Mouse (Mus musculus): Measurements from ENCODE around the gene Agtrap.
"Not testable (repeated sequence)": the region's sequence is repeated elsewhere in the genome, so short reads cannot be mapped to it uniquely, and the experiment has no call there.

Gene Agtrap

GRCm38 (mm10) chr4:148087907-148088527 is at the start of gene Agtrap:
TSS of gene Agtrap (minus strand) at chr4:148088031.
- peak; percentile 95 for DNase-seq (ENCODE audit: low spot score)

- no peak for DNase-seq (ENCODE audit: low spot score)
Measured at GRCm38 (mm10) chr4:148137503-148137902, 49.7 kb upstream of the Agtrap start.

GRCm38 (mm10) chr4:148134988-148135387 is 47.2 kb upstream of the Agtrap start:
- DNase-seq (ENCODE audit: low spot score): no peak

GRCm38 (mm10) chr4:148131497-148132081 is 43.8 kb upstream of the Agtrap start:
- no peak for DNase-seq (ENCODE audit: low spot score)

GRCm38 (mm10) chr4:148130561-148131413 is 43.0 kb upstream of the Agtrap start, which contains the start of gene Draxin:
TSS of gene Draxin (minus strand) at chr4:148130698.
- DNase-seq (ENCODE audit: low spot score): peak; percentile 43

GRCm38 (mm10) chr4:148130133-148130532 is 42.3 kb upstream of the Agtrap start, which contains the start of gene Mad2l2:
TSS of gene Mad2l2 (plus strand) at chr4:148130384.
- DNase-seq (ENCODE audit: low spot score): no peak

- DNase-seq (ENCODE audit: low spot score): no peak
Measured at GRCm38 (mm10) chr4:148128672-148129071, 40.8 kb upstream of the Agtrap start.

GRCm38 (mm10) chr4:148128241-148128640 is 40.4 kb upstream of the Agtrap start:
- no peak for DNase-seq (ENCODE audit: low spot score)

GRCm38 (mm10) chr4:148122694-148123066 is 34.8 kb upstream of the Agtrap start:
- DNase-seq (ENCODE audit: low spot score): no peak

GRCm38 (mm10) chr4:148121982-148122693 is 34.3 kb upstream of the Agtrap start:
- DNase-seq (ENCODE audit: low spot score): no peak

GRCm38 (mm10) chr4:148121362-148121761 is 33.5 kb upstream of the Agtrap start:
- DNase-seq (ENCODE audit: low spot score): no peak

GRCm38 (mm10) chr4:148120555-148120954 is 32.7 kb upstream of the Agtrap start:
- DNase-seq (ENCODE audit: low spot score): no peak

- DNase-seq (ENCODE audit: low spot score): not testable (repeated sequence)
Measured at GRCm38 (mm10) chr4:148119578-148119977, 31.7 kb upstream of the Agtrap start.

GRCm38 (mm10) chr4:148117392-148117791 is 29.6 kb upstream of the Agtrap start:
- no peak for DNase-seq (ENCODE audit: low spot score)

GRCm38 (mm10) chr4:148116657-148117056 is 28.8 kb upstream of the Agtrap start:
- no peak for DNase-seq (ENCODE audit: low spot score)

- peak; percentile 50 for DNase-seq (ENCODE audit: low spot score)
Measured at GRCm38 (mm10) chr4:148115467-148115866, 27.6 kb upstream of the Agtrap start.

GRCm38 (mm10) chr4:148114758-148115391 is 27.0 kb upstream of the Agtrap start:
- peak; percentile 87 for DNase-seq (ENCODE audit: low spot score)

GRCm38 (mm10) chr4:148112519-148112918 is 24.7 kb upstream of the Agtrap start:
- DNase-seq (ENCODE audit: low spot score): no peak

GRCm38 (mm10) chr4:148109215-148109614 is 21.4 kb upstream of the Agtrap start:
- no peak for DNase-seq (ENCODE audit: low spot score)

GRCm38 (mm10) chr4:148108565-148109100 is 20.8 kb upstream of the Agtrap start:
- no peak for DNase-seq (ENCODE audit: low spot score)

- DNase-seq (ENCODE audit: low spot score): no peak
Measured at GRCm38 (mm10) chr4:148107621-148108291, 19.9 kb upstream of the Agtrap start.

Data from urinary bladder, postnatal 14 days (tissue).